Mouse (Mus musculus) E14TG2a.4 (cell line): ENCODE measurements at regions not wholly inside any gene's neighbourhood (a gene's known extent, or its start where the extent isn't known, plus 50 kb on each side); places are given as distances from the start of the nearest gene placed in this dataset.

Source experiments
- H3K27me3 ChIP-seq: 2 replicates; pipeline ENCODE4 v1.6.1; 2014; ENCODE audit warnings: low read length, control low read depth; ENCODE audit not compliant: insufficient read depth
- H3K36me3 ChIP-seq: 2 replicates; pipeline ENCODE4 v1.6.1; 2014; ENCODE audit warnings: low read length, control low read depth; ENCODE audit not compliant: insufficient read depth
- H3K4me1 ChIP-seq: replicated peaks from 2 replicates; pipeline ENCODE4 v1.6.1; 2014; ENCODE audit warnings: low read depth, low read length, control low read depth
- H3K4me3 ChIP-seq: replicated peaks from 2 replicates; pipeline ENCODE4 v1.5.1; 2014; ENCODE audit warnings: mild to moderate bottlenecking, low read length
- H3K9me3 ChIP-seq: 2 replicates; pipeline ENCODE4 v1.6.1; 2014; ENCODE audit warnings: low read length, control low read depth
- CTCF ChIP-seq: conservative IDR thresholded peaks from 2 replicates; pipeline ENCODE4 v1.5.1; 2014; ENCODE audit warnings: low read length
- NANOG ChIP-seq: IDR thresholded peaks from 2 replicates; pipeline ENCODE4 v1.6.1; 2014; ENCODE audit warnings: borderline replicate concordance, low read length, mixed read lengths
- POU5F1 ChIP-seq: IDR thresholded peaks from 2 replicates; pipeline ENCODE4 v1.6.1; 2014; ENCODE audit warnings: low read length, borderline replicate concordance

DNA sequence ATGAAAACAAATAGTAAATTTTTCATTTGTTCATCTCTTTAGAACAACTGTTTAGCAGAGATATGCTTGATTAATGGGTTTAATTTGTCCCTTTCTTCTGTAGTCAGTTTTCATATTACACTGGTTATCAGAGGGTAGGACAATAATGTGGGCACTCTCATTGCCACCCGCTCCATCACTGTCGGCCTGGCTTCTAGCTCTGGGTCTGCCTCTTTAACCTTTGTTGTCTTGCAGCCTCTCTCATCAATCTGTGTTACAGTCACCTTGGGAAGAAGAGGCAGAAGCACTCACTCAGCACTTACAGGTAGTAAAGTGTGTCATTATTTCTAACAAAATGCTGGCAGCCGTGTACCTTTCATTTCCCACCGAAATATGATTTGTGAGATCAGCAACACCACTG is 690.5 kb downstream of the Gbe1 start:
- no peaks in the 10 kb centered on the region for H3K27me3 ChIP-seq
- H3K9me3 ChIP-seq = no peaks in the 10 kb centered on the region
- no peak for TF ChIP-seq CTCF
- TF ChIP-seq NANOG = no peak
- no peak for TF ChIP-seq POU5F1
- H3K4me1 ChIP-seq = no peaks in the 10 kb centered on the region
- no peaks in the 10 kb centered on the region for H3K36me3 ChIP-seq
- H3K4me3 ChIP-seq = no peak overlapping the region

DNA sequence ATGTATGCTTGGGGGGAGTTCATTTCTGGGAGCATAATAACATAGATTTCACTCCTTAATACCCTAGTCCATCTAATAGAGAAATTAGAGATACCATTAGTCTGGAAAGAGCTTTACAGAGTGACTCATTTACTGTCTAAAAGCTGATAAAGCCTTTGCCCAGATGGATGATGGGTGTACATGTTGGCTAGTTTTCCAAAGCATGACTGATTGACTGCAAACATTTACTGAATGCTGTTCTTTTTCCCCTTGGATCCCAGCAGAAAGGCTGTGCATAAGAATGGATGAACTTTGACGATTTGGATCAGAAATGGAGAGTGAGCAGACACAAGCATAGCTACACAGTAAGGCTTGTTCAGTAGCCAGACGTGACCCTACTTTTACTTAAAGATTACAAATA is 729.6 kb downstream of the Gbe1 start:
- Histone ChIP-seq H3K36me3 (no peaks in the 10 kb centered on the region), H3K9me3 (no peaks in the 10 kb centered on the region), H3K27me3 (no peaks in the 10 kb centered on the region), H3K4me3 (no peak overlapping the region), H3K4me1 (no peaks in the 10 kb centered on the region)
- no peak for TF ChIP-seq POU5F1
- TF ChIP-seq NANOG = no peak
- TF ChIP-seq CTCF = no peak

DNA sequence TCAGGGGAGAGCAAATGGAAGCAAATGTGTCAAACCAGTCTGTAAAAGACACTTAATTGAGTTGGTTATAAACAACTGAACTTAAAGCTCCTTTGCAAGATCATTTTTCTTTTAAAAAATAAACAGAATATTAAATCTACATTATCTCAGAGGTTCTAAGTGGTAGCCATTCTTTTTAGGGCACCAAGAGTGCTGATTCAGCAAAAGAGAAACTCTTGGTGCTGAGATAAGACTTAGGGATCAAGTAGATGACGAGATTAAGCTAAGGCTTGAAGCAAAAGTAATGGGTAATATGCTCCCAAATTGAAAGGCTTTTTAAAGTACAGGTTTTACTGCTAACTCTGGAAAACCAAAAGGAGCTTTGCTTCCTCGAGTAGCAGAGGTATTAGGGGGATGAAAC is 740.5 kb downstream of the Gbe1 start:
- no peaks in the 10 kb centered on the region for H3K9me3 ChIP-seq
- no peaks in the 10 kb centered on the region for H3K36me3 ChIP-seq
- no peaks in the 10 kb centered on the region for H3K27me3 ChIP-seq
- no peak for TF ChIP-seq CTCF
- no peak for TF ChIP-seq POU5F1
- no peak for TF ChIP-seq NANOG
- H3K4me1 ChIP-seq = no peaks in the 10 kb centered on the region
- H3K4me3 ChIP-seq = no peak overlapping the region

DNA sequence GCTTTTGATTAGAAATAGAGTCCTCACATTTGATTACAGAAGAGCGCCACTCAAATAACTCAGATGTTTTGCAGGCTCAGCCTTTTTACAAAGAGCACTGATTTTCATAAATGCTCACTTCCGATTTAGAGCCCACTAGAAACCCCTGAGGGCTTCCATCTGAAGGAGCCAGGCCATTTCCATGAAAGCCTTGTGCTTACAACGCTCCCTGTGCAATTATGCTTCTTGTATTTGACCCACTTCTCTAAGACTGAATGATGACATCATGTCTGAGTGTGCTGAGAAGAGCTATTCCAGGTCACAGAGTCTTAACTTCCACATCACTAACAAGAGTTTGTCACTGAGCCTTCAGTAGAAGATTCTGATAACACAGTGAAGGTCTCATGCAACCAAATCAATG is 749.0 kb downstream of the Gbe1 start:
- H3K27me3 ChIP-seq = no peaks in the 10 kb centered on the region
- H3K9me3 ChIP-seq = no peaks in the 10 kb centered on the region
- TF ChIP-seq POU5F1 (no peak), CTCF (no peak), NANOG (no peak)
- H3K36me3 ChIP-seq = no peaks in the 10 kb centered on the region
- H3K4me1 ChIP-seq = no peaks in the 10 kb centered on the region
- no peak overlapping the region for H3K4me3 ChIP-seq

DNA sequence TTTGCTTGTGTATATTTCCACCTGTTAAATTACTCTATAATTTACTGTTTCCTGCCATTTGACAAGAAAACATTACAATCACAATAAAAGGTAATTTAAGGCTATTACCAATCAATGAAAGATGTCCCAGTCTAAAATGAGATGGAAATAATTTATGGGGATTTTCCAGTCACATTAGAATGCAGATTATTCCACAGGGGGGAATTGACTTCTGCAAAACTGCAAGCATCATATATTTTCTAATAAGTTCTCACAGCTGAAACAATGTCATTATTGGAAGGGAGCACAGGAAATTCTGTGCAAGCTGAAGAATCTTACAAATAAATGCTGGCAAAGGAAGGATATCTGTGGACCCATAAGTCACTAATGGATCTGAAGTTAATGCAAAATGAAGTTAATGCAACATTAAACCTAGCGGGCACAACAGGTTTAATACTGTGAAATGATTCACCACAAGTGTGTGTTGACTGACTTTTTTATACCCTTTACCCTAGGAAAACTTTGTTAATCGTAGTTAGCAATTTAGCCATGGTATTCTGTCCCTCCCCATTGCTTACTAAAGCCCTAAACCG is 749.7 kb downstream of the Gbe1 start:
- Histone ChIP-seq H3K4me3 (no peak overlapping the region), H3K27me3 (no peaks in the 10 kb centered on the region), H3K9me3 (no peaks in the 10 kb centered on the region), H3K4me1 (no peaks in the 10 kb centered on the region), H3K36me3 (no peaks in the 10 kb centered on the region)
- no peak for TF ChIP-seq CTCF
- TF ChIP-seq POU5F1 = no peak
- no peak for TF ChIP-seq NANOG

DNA sequence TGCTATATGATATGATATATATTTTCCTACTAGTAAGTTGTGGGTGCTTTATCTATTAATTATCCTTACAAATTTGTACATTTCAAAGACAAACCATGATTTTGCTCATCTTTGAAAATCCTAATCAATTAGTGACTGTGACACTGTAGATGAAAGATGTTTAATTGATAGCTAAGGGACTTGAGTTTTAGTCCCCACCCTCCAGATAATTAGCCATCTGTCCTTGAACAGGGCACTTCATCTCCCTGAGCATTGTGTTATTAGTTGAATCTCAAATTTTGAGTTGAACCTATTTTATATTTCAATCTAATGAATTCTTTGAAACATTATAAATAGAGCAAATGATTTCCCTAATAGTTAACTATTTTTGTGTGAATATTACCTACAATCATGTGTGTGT is 756.4 kb downstream of the Gbe1 start:
- H3K4me1 ChIP-seq = no peaks in the 10 kb centered on the region
- H3K36me3 ChIP-seq = no peaks in the 10 kb centered on the region
- no peak overlapping the region for H3K4me3 ChIP-seq
- no peaks in the 10 kb centered on the region for H3K9me3 ChIP-seq
- TF ChIP-seq NANOG (no peak), POU5F1 (no peak), CTCF (no peak)
- H3K27me3 ChIP-seq = no peaks in the 10 kb centered on the region

DNA sequence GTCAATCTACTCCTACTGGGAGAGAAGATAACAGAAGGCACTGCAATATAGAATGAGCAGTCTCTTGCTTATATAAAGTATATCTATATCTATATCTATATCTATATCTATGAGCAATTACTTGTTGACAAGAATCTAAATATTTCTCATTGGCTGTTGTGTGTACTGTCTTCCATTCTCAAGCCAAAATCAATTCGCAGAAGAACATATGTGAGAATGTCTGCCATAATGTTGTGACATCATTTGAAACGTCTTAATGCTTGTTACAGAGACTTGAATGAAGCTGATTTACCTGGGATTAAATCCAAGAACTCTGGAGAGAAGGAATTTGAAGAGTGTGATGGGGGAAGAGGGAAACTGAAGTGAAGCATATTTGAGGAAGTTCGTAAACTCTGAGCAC is 789.1 kb downstream of the Gbe1 start:
- H3K4me3 ChIP-seq = no peak overlapping the region
- TF ChIP-seq NANOG = no peak
- no peak for TF ChIP-seq CTCF
- TF ChIP-seq POU5F1 = no peak
- no peaks in the 10 kb centered on the region for H3K9me3 ChIP-seq
- no peaks in the 10 kb centered on the region for H3K27me3 ChIP-seq
- H3K4me1 ChIP-seq = no peaks in the 10 kb centered on the region
- no peaks in the 10 kb centered on the region for H3K36me3 ChIP-seq

DNA sequence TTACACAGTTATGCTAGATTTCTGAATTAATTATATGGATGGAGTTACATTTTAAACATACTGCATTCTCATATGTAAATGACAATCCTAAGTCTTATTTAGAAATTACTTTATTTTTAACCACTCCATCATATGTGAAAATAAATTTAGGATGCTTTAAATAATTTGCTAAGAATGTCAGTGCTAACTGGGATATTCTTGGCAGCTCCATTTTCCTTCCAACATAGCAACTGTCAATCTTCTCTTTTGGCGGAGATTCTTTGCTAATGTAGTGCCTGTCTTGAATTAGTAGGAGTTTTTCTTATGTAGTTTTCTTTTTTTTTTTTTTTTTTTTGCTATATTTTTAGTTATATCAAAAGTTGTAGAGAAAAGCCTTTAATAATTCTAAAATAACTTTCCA is 795.2 kb downstream of the Gbe1 start:
- TF ChIP-seq CTCF (no peak), NANOG (no peak), POU5F1 (no peak)
- Histone ChIP-seq H3K9me3 (no peaks in the 10 kb centered on the region), H3K4me3 (no peak overlapping the region), H3K27me3 (no peaks in the 10 kb centered on the region), H3K4me1 (no peaks in the 10 kb centered on the region), H3K36me3 (no peaks in the 10 kb centered on the region)

DNA sequence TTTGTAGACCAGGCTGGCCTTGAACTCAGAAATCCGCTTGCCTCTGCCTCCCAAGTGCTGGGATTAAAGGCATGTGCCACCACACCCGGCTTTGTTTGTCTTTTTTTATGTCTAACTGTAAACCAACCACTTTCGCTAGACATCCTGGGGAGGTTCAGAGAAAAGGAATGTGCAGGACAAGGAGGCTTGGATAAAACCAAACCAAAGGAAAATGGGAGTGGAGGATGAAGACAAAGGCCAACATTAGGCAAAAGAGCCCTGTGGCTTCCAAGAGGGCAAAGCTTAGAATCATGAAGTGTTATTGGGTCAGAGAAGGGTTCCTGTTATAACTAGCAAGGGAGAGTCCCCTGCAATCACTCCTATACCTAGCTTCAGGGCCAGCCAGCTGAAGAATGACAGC is 800.6 kb downstream of the Gbe1 start:
- H3K27me3 ChIP-seq = no peaks in the 10 kb centered on the region
- TF ChIP-seq NANOG = peak; percentile 35; the same call in 1 of the 2 replicates
- TF ChIP-seq CTCF = no peak
- H3K9me3 ChIP-seq = no peaks in the 10 kb centered on the region
- H3K36me3 ChIP-seq = no peaks in the 10 kb centered on the region
- peaks cover 5% of the 10 kb centered on the region for H3K4me1 ChIP-seq
- H3K4me3 ChIP-seq = no peak overlapping the region
